Mouse (Mus musculus) layer of hippocampus, postnatal 10 days (tissue): ENCODE data around the gene Rexo1. TPM values are rescaled to one million over a fixed set of nuclear protein-coding genes. Genes with fewer than 3 reads are reported as not detected.

Experiments used
- DNase-seq, 2 experiments: peaks; one replicate each; pipeline ENCODE4 v3.0.0; 2021; ENCODE audit warnings: low spot score in 2 of 2
- total RNA-seq, 2 experiments: library from RNA; stranded (reverse); gene quantifications; 2 replicates each; pipeline ENCODE4 v1.2.3; 2021

The Rexo1 gene
- total RNA-seq, 2 experiments from 2014 or later = 49.5 to 53.9 TPM

GRCm38 (mm10) chr10:80559431-80559830 lies 1.9 kb downstream of the Rexo1 start:
- no peak for DNase-seq

DNA sequence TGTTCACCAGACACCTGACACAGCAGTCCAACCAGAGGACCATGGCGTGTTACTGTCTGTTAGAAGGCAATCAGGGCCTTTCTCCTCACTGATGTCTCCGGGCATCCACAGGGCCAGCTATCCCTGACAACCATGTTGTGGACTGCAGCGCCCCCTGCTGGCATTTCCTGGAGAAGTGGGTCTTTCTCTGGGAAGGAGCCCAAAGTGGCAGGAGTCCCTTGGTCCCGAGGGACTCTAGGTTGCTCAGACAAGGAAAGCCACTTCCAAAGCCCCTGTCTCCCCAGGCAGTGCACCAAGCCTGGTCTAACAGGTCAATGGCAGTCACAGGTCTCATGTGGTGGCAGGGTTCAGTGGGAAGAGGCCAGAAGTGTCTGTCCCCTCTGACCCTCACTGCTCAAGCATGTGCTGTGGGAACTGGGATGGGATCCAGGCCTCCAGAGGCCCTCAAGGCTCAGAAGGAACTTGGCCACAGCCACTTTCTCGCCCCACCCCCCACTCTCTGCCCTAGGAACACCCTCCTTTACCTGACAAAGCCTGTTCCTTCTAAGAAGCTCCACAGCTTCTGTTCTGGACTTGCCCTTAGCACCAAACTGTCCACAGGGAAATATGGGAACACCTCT lies 3.9 kb downstream of the Rexo1 start:
- DNase-seq = peak; percentile 86 to 87

GRCm38 (mm10) chr10:80553997-80554396 lies 7.4 kb downstream of the Rexo1 start:
- no peak for DNase-seq

DNA sequence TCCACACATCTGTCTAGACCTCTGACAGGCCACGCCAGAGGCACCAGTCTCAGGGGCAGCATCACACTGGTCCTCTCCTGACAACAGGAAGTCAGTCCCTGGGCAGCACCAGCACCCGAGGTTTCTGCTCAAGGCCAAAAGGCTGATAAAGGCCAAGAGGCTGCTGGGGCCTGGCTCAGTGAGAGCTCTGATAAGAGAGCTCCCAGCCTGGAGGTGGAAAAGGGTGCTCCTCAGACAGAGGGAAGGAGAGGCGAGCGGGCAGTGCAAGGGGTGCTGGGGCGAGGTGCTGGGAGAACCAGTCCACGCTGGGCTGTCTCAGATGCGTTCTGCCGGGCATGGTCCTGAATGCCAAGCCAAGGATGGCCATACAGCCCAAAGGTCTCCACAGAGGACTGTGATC lies 7.8 kb downstream of the Rexo1 start:
- DNase-seq = no peak

DNA sequence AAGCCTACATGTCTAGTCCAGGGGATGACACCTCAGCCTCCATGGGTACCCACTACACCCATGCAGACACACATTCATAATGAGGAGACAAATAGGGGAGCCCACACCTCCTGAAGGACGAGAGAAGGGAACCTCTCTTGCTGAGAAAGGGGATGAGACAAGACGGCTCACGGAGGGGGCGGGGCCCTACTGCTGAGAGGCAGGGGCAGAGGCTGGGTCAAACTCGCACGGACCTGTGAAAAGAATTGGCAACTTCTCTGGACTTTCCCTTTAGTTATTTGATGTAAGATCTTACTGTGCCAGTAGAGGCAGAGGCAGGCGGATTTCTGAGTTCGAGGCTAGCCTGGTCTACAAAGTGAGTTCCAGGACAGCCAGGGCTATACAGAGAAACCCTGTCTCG lies 9.0 kb downstream of the Rexo1 start:
- no peak for DNase-seq

GRCm38 (mm10) chr10:80549279-80549678 lies 12.1 kb downstream of the Rexo1 start:
- no peak for DNase-seq

DNA sequence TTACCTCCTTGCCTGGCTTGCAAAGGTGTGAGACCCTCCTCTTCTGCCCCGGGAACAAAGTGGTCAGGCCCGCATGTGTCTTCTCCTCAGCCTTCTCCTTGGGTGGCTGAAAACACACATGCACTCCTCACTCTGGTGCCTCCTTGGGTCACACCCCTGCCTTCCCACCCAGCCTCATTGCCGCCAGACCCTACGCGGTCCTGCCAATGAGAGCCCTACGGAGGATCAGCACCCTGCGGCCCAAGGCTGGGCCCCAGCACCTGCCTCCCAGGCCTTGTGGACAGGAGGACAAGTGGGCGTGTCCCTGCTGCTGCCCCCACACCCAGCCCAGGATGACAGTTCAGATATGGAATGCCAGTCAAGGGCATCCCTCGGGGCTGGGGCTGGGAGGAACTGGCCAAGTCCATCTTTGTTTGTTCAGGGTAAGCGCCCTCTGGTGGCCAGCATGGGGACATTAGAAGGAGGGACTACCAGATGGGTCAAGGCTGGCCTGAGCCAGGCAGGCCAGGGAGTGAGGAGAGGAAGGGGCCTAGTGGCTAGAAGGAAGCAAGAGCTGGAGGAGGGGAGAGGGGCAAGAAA lies 12.8 kb downstream of the Rexo1 start:
- peak; percentile 69 to 76 for DNase-seq

DNA sequence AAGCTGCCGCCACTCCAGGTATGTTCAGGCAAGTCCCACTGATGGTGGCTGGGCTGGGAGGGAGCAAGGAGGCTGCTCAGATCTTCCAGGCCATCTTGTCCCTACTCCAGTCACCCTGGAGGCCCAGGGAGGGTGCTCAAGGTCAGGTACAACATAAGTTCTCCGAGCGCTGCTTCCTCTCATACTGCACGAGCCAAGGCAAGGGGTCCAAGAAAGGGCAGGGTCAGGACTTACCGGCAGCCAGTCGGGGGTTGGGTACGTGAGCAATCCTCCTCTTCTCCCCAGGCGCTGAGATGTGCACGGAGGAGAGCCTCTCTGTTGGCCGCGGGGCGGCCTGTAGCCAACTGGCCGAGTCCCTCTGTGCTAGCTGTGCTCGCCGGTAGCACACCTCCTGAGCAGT lies 13.8 kb downstream of the Rexo1 start:
- DNase-seq = no peak

GRCm38 (mm10) chr10:80546945-80547344 lies 14.4 kb downstream of the Rexo1 start:
- DNase-seq = no peak

DNA sequence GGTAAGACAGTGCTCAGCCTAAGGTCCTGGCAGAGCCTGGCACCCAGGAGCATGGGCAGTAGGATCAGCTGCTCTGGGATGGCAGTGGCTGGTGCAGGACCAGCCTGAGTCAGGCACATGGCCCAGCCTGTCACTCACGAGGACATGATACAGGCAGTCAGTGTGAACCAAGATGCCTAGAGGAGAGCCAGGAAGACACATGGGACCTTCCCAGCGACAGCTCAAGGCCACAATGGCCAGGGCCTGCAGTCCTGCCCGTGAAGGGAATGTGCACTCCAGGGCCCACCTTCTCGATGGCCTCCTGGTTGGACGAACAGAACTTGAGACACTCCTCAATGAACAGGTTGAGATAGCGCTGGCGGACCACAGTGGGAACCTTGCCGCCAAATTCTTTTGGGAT lies 15.8 kb downstream of the Rexo1 start:
- DNase-seq = no peak

DNA sequence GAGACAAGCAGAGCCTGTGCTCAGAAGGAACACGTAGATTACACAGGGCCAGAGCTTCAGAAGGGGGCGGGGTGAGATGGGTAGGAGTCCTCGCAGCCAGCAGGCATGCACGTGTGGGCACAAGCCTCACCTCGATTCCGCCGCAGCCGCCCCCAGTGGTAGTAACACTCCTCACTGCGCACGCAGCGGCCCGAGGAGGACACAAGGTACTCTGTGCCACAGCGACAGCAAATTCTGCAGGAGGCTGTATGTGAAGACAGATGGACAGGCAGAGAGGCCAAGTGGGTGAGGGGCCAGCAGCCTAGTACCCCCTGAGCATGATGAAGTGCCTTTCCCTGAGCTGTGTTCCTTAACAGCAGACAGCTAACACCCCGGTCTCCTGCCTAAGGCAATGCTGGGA lies 17.5 kb downstream of the Rexo1 start:
- DNase-seq = no peak

- DNase-seq = no peak
Measured at GRCm38 (mm10) chr10:80539493-80539892, 21.9 kb downstream of the Rexo1 start.

DNA sequence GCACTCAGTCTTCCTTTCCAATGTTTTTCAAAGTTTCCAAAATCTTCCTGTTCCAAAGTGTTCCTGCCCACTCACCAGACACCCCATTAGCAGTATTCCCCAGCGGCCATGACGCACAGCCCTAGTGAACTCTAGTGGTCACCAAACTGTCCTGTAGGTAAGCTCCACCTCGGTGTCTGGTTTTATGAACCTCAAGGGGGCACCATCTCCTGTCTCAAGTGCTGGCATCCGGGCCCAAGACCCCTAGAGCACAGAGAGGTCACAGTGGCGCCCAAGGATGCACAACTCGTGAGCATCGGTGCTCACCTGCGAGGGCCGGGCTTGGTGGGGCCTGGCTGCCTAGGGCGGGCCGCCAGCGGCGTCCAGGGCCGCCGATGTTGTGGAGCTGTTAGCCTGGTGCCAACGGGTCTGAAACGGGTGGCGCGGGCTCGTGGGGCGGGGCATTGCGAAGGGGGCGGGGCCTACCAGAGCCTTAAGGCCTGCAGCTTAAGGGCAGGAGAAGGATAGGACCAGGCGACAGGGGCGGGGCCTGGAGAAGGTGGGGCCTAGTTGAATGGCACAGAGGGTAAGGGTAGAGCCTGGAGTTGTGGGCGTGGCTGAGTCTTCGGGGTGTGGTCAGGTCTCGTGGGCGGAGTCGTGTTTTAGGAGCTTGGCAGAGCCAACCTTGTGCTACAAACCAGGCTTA lies 22.5 kb downstream of the Rexo1 start, which contains the start of gene Atp8b3:
Atp8b3 (minus strand) TSS at position 415 of the 685 bp plus-strand sequence.
- DNase-seq = peak in 1 of 2 experiments; percentile 46

DNA sequence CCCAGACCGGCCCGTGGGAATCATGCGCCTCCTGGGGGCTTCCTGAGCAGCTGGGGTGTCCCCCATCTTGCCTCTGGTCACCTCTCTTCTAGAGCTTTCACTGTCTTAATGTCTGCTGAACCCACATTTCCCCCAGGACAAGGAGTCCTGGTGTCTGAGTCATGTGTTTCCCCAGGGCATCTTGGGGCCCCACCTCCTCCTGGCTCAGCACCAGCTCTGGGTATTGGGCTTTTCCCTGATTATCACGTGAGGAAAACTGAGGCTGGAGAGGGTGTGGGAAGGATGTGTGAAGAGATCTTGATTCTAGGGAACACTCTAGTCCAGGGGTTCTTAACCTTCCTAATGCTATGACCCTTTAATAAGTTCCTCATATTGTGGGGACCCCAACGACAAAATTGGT lies 23.2 kb downstream of the Rexo1 start:
- no peak for DNase-seq

DNA sequence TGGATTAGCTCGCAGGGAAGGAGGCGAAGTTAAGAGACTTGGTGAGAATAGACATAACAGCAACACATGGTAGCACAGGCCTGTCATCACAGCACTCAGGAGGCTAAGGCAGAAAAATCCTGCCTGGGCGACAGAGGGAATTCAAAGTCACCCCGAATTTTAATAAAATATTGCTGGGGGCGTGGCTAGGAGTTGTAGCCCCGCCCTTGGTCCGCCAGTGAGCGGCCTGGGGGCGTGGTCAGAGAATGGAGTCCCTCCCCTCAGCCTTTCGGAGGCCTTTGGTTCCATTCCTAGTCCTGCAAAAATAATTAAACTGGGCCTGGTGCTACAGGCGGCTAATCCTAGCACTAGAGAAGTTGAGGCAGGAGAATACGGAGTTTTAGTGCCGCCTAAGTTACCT lies 25.6 kb downstream of the Rexo1 start:
- DNase-seq = no peak

- no peak for DNase-seq
Measured at GRCm38 (mm10) chr10:80535071-80535470, 26.3 kb downstream of the Rexo1 start.

DNA sequence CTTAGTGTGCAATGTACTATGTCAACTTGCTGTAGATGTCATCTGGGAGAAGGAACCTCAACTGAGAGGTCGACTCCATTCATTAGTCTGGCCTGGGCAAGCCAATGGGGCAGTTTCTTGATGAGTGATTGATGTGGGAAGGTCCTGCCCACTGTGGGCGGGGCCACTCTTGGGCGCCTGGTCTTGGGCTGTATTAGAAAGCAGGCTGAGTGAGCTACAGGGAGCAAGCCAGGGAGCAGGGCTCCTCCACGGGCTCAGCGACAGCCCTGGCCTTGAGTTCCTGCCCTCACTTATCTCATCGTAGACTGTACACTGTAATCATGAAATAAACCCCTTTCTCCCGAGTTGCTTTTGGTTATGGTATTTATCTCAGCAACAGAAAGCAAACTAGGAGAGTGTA lies 27.7 kb downstream of the Rexo1 start:
- DNase-seq = no peak

- DNase-seq = no peak
Measured at GRCm38 (mm10) chr10:80532783-80533182, 28.6 kb downstream of the Rexo1 start.

- DNase-seq = no peak
Measured at GRCm38 (mm10) chr10:80526172-80526571, 35.2 kb downstream of the Rexo1 start.

DNA sequence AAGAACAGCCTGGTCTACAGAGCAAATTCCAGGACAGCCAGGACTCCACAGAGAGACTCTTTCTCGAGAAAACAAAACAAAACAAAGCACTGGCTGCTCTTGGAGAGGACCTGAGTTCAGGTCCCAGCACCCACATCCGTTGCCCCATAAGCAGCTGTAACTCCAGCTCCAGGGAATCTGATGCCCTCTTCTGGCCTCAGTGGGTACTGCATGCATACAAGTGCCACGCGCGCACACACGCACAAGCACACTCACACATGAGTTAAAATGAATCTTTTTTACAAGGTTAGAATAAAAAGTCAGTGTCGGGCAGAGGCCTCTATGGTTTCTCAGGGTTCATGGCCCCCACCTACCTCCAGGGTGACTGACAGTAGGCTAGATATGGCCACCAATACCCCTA lies 38.1 kb downstream of the Rexo1 start:
- no peak for DNase-seq

DNA sequence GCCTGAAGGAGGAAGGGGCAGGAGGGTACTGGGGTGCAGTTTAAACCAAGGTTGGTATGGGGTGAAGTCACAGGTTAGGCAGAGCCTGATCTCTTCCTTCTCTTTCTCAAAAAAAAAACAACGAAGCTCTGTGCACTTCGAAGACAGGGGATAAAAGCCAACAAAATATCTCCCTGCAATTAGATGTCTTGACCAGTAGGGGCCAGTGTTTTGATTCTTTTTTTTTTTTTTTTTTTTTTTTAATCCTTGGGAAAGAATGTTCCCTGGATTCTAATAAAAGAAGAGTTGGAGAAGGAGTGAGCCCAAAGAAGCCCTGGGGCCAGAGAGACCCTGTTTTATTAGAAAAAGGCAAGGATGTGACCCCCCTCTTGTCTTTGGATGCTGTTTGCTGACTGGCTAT lies 42.1 kb downstream of the Rexo1 start:
- no peak for DNase-seq

DNA sequence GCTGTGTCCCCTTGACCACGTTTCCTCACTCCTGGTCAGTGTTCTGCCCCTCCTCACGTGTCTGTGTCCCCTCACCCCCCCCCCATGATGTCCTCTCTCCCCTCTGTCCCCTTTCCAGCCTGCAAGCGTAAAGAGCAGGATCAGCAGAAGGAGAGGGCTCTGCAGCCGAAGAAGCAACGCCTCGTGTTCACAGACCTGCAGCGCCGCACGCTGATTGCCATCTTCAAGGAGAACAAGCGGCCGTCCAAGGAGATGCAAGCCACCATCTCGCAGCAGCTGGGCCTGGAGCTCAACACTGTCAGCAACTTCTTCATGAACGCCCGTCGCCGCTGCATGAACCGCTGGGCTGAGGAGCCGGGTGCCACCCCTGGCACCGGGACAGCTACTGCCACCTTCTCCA lies 47.6 kb downstream of the Rexo1 start:
- no peak for DNase-seq

DNA sequence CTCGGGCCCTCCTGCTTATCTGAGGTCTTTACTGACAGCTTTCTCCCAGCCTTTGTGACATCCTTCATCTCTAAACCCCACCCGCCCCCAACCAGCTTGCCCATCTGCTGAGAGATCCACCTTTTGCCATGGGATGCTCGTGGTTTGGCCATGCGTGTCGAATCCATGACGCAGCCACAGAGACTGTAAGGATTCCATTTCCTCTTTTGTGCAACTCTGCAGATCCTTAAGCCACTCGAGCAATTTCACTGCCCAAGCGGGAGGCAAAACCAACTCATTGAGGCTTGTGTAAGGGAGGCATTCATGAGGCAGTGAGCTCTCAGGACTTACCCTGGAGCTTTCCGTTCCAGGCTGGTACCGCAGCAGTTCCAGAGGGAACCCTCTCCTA lies 51.1 kb downstream of the Rexo1 start:
- no peak for DNase-seq
